Mouse (Mus musculus): ENCODE measurements around the gene Prss53.

GRCm38 (mm10) chr7:127876467-127877348 is 14.1 kb downstream of the Prss53 start, which contains the start of gene Zfp668:
- TF ChIP-seq POLR2AphosphoS2 (IDR thresholded peaks at IDR 0.05; ENCODE audit: insufficient read length, low read depth) = peak; percentile 91
- TF ChIP-seq POLR2A (IDR thresholded peaks at IDR 0.05; ENCODE audit: insufficient read length, low read depth) = peak; percentile 67
- TF ChIP-seq TCF12 (IDR thresholded peaks at IDR 0.05; ENCODE audit: insufficient read depth, poor library complexity, severe bottlenecking) = no peak
- TF ChIP-seq MYOG (IDR thresholded peaks at IDR 0.05; ENCODE audit: control insufficient read depth in 1 of 3, insufficient read depth in 1 of 3, insufficient read length in 2 of 3, low read depth in 2 of 3) = peak in 1 of 3 experiments; percentile 39
- no peak for TF ChIP-seq USF1 (IDR thresholded peaks at IDR 0.05; ENCODE audit: low read depth)
